Mouse (Mus musculus) forebrain, embryonic 14.5 days (tissue): ENCODE measurements around the gene Creb3l2. TPM values are rescaled to one million over a fixed set of nuclear protein-coding genes. Genes with fewer than 3 reads are reported as not detected.
"Not testable (repeated sequence)": the region's sequence is repeated elsewhere in the genome, so short reads cannot be mapped to it uniquely, and the experiment has no call there.

Source experiments
- ATAC-seq: fragments of 200-750 bp; cut with Nextera tagmentation; 2 replicates; pipeline ENCODE4 v1.8.0; 2017; ENCODE audit warnings: mild to moderate bottlenecking, moderate library complexity
- DNase-seq: peaks from one replicate; pipeline ENCODE4 v3.0.0-alpha.2; 2015; ENCODE audit warnings: low spot score
- H3K27ac ChIP-seq: fragments of 300-500 bp; sonication (generic); 2 replicates; pipeline ENCODE4 v1.5.1; 2014; ENCODE audit warnings: low read depth, mild to moderate bottlenecking, control low read depth, low read length, moderate library complexity
- H3K27me3 ChIP-seq: fragments of 300-500 bp; sonication (generic); replicated peaks from 2 replicates; pipeline ENCODE4 v1.6.1; 2014; ENCODE audit warnings: low read length, control low read depth, mixed read lengths; ENCODE audit not compliant: control insufficient read depth, insufficient read depth
- H3K36me3 ChIP-seq: fragments of 300-500 bp; sonication (generic); 2 replicates; pipeline ENCODE4 v1.6.1; 2014; ENCODE audit warnings: low read length, control low read depth; ENCODE audit not compliant: control insufficient read depth, insufficient read depth
- H3K4me1 ChIP-seq: fragments of 300-500 bp; sonication (generic); 2 replicates; pipeline ENCODE4 v1.6.1; 2014; ENCODE audit warnings: antibody characterized with exemption, low read length, control low read depth; ENCODE audit not compliant: control insufficient read depth, insufficient read depth
- H3K4me2 ChIP-seq: fragments of 300-500 bp; sonication (generic); 2 replicates; pipeline ENCODE4 v1.6.1; 2014; ENCODE audit warnings: mild to moderate bottlenecking, control low read depth, low read length
- H3K4me3 ChIP-seq: fragments of 300-500 bp; sonication (generic); 2 replicates; pipeline ENCODE4 v1.5.1; 2014; ENCODE audit warnings: low read depth, low read length, control low read depth
- H3K9ac ChIP-seq: fragments of 300-500 bp; sonication (generic); 2 replicates; pipeline ENCODE4 v1.6.1; 2014; ENCODE audit warnings: mild to moderate bottlenecking, low read length, control low read depth, moderate library complexity
- H3K9me3 ChIP-seq: fragments of 300-500 bp; sonication (generic); replicated peaks from 2 replicates; pipeline ENCODE4 v1.6.1; 2016; ENCODE audit warnings: low read length, control low read depth, mixed read lengths; ENCODE audit not compliant: control insufficient read depth
- WGBS: fragments of 180-500 bp; shearing (Covaris S2); extraction: QIAGEN DNeasy Blood & Tissue Kit; methylation state at CpG from one replicate; pipeline ENCODE4 v1.1.7; 2014; 5-methylcytosine and 5-hydroxymethylcytosine counted together
- polyA plus RNA-seq: library from polyadenylated mRNA; unstranded; fragments of >200 nt; fragmentation: Nextera tagmentation; extraction: Ambion mirVana; gene quantifications from 2 replicates; pipeline ENCODE4 v1.2.1, GENCODE M21; 2014

Creb3l2 gene
- polyA plus RNA-seq, 1 experiment from 2014 or later = 2.4 TPM

GRCm38 (mm10) chr6:37465847-37466246 lies 23.9 kb upstream of the Creb3l2 start:
- DNase-seq = no peak

DNA sequence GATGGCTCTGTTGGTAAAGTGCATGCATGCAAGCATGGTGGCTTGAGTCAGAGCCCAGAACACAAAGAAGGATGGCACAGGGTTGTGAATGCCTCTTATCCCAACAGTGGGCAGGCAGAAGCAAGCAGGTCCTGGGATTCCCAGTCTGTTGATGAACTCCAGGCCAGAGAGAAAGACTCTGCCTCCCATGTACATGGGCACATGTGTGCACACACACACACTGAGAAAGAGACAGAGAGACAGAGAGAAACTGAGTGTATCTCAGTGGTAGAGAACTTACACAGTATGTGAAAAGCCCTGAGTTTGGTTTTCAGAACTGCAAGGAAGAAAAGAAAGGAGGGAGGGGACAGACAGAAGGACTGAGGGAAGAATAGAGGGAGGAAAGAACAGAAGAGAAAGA lies 23.4 kb upstream of the Creb3l2 start:
- Histone ChIP-seq H3K9ac (no peak overlapping the region), H3K36me3 (no peaks in the 10 kb centered on the region), H3K4me1 (no peaks in the 10 kb centered on the region), H3K27me3 (no peaks in the 10 kb centered on the region), H3K9me3 (no peaks in the 10 kb centered on the region), H3K27ac (no peak overlapping the region), H3K4me2 (no peak overlapping the region), H3K4me3 (no peak overlapping the region)
- DNase-seq = no peak
- ATAC-seq = no peak

More at GRCm38 (mm10) chr6:37465847-37466246, 23.9 kb upstream of the Creb3l2 start:
- Histone ChIP-seq H3K27me3 (no peaks in the 10 kb centered on the region), H3K27ac (no peak overlapping the region), H3K9ac (no peak overlapping the region), H3K36me3 (no peaks in the 10 kb centered on the region), H3K4me1 (no peaks in the 10 kb centered on the region), H3K4me2 (no peak overlapping the region), H3K9me3 (no peaks in the 10 kb centered on the region), H3K4me3 (no peak overlapping the region)
- ATAC-seq = no peak
- WGBS = 78% methylated on average over 5 of the region's 5 CpGs

DNA sequence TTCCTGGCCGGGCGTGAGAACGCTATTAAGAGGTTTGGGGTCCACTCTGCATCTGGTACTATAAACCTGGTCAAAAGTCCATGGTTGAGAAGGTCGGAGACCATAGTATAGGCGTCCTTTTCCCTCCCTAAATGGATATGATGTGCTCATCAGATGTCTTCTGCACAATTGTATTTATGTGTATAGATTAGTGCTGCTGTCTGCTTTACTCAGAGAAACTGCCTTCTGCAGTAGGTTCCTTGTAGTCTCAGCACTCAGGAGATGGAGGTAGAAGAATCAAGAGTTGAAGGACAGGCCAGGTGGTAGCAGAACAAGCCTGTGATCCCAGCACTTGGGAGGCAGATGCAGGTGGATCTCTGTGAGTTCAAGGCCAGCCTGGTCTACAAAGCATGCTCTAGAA lies 22.6 kb upstream of the Creb3l2 start:
- H3K4me3 ChIP-seq = peak overlapping the region; percentile 28
- H3K27ac ChIP-seq = no peak overlapping the region
- no peaks in the 10 kb centered on the region for H3K9me3 ChIP-seq
- 4% methylated on average over 5 of the region's 5 CpGs for WGBS
- H3K27me3 ChIP-seq = no peaks in the 10 kb centered on the region
- H3K36me3 ChIP-seq = no peaks in the 10 kb centered on the region
- peak overlapping the region; percentile 30; the same call in 1 of the 2 replicates for H3K9ac ChIP-seq
- ATAC-seq = peak; percentile 52; the same call in 1 of the 2 replicates
- H3K4me1 ChIP-seq = no peaks in the 10 kb centered on the region
- peak overlapping the region; percentile 46 for H3K4me2 ChIP-seq
- DNase-seq = peak; percentile 5

DNA sequence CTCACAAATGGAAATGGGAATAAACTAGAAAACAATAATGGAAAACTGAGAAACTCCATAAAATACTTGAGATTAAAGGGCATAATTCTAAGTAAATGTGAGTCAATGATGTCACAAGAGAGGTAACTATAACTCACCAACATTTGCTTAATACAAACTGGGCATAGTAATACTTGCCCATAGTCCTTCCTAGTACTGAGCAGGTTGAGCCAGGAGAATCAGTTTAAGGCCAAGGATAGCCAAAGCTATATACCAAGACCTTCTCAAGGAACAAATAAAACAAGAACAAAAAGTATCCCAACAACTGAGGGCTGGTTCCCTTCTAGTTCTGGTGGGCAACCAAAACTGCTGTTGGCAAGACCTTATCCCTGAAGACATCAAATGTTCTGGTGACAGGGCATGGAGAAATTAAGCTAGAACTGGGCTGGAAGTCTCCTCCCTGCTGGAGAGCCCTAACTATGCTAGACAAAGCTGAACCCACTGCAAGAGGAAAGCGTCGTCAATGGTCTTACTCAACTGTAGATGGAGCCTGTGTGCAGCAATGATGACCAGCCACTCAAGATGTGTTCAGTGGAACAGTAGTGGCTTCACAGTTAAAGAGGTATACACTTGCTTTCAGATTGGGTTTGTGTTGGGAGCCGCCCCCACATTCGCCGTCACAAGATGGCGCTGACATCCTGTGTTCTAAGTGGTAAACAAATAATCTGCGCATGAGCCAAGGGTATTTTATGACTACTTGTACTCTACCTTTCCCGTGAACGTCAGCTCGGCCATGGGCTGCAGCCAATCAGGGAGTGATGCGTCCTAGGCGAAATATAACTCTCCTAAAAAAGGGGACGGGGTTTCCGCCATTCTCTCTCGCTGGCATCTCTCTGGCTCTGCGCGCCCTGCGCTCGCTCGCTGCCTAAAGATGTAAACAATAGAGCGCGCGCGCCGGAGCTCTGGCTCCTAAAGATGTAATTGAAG lies 21.9 kb upstream of the Creb3l2 start:
- peak; percentile 97 for ATAC-seq

DNA sequence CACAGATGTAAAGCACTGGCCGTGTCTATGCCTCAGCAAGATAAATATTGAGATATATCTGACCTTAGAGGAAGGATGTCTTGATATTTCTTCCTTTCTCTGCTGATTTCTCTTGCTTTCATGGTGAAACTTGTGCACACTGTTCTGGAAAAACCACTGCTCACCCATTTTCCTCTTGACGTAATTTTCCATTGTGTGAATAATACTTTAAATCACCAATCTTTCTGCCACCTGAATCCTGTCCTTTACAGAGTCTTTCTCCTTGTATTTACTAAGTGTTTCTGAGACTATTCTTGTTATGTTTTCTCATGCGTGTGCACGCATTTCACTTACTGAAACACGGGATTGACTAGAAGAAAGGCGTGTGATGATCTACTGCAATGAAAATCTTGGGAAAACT lies 18.7 kb upstream of the Creb3l2 start:
- no peak overlapping the region for H3K4me2 ChIP-seq
- no peak for ATAC-seq
- H3K27me3 ChIP-seq = no peaks in the 10 kb centered on the region
- no peak for DNase-seq
- H3K36me3 ChIP-seq = no peaks in the 10 kb centered on the region
- no peak overlapping the region for H3K9ac ChIP-seq
- H3K9me3 ChIP-seq = no peaks in the 10 kb centered on the region
- H3K27ac ChIP-seq = no peak overlapping the region
- no peak overlapping the region for H3K4me3 ChIP-seq
- no peaks in the 10 kb centered on the region for H3K4me1 ChIP-seq
- 91% methylated on average over 6 of the region's 6 CpGs for WGBS

More for the DNA sequence above, 21.9 kb upstream of the Creb3l2 start:
- Histone ChIP-seq H3K4me3 (peak overlapping the region; percentile 28), H3K4me2 (peak overlapping the region; percentile 46)
- under 1% methylated on average over 6 of the region's 25 CpGs for WGBS
- not testable (repeated sequence) for H3K9me3 ChIP-seq, H3K27ac ChIP-seq, H3K36me3 ChIP-seq, H3K27me3 ChIP-seq, H3K9ac ChIP-seq, H3K4me1 ChIP-seq
- DNase-seq = peak; percentile 86

DNA sequence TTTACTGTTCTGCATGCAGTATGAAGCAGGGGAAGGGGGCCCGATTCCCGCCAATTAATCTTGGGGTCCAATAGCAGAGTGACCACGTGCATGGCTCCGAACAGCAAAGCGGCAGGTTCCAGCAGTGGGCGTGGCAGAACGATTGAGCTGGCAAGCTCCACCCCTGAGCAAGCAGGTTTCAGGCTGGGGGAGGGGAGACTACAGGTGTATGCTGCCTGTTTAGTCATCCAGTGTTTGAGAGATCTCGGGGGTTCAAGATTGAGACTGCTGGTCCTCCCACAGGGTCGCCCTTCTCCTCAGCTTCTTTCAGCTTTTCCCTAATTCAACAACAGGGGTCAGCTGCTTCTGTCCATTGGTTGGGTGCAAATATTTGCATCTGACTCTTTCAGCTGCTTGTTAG lies 17.7 kb upstream of the Creb3l2 start:
- not testable (repeated sequence) for H3K27ac ChIP-seq, ATAC-seq, H3K9ac ChIP-seq, H3K4me2 ChIP-seq, H3K27me3 ChIP-seq, H3K36me3 ChIP-seq, DNase-seq, H3K4me1 ChIP-seq, H3K9me3 ChIP-seq, H3K4me3 ChIP-seq
- WGBS = 45% methylated on average over 9 of the region's 9 CpGs

- 49% methylated on average over 10 of the region's 10 CpGs for WGBS
- no peak overlapping the region for H3K4me3 ChIP-seq
- DNase-seq (no peak), ATAC-seq (no peak)
- H3K27ac ChIP-seq = no peak overlapping the region
- H3K27me3 ChIP-seq = no peaks in the 10 kb centered on the region
- H3K4me2 ChIP-seq = no peak overlapping the region
- H3K36me3 ChIP-seq = no peaks in the 10 kb centered on the region
- no peaks in the 10 kb centered on the region for H3K4me1 ChIP-seq
- H3K9me3 ChIP-seq = no peaks in the 10 kb centered on the region
- no peak overlapping the region for H3K9ac ChIP-seq
These were observed 16.2 kb upstream of the Creb3l2 start for GRCm38 (mm10) chr6:37457990-37458655.

DNA sequence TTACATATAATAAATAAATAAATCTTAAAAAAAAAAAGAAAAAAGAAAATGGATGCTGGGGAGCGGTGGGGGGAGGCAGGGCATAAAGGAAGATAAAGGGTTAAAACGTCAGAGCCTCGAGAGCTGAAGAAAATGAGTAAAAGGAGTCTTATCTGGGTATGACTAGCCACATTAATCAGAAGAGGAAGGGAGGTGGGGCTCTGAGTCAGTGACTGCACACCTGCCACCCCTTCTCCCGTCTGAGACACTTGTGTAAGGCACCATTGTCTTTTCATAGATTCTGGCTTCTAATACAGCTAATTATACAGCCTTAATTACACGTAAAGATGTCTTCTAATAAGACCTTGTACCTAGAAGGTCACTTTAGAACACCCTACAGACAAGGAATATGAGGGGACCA lies 13.6 kb upstream of the Creb3l2 start:
- ATAC-seq = no peak
- 58% methylated on average over 5 of the region's 5 CpGs for WGBS
- no peaks in the 10 kb centered on the region for H3K9me3 ChIP-seq

GRCm38 (mm10) chr6:37453047-37453446 lies 11.1 kb upstream of the Creb3l2 start:
- 70% methylated on average over 4 of the region's 4 CpGs for whole genome bisulfite sequencing
- ATAC-seq = no peak

More for the DNA sequence above, 13.6 kb upstream of the Creb3l2 start:
- Histone ChIP-seq H3K36me3 (no peaks in the 10 kb centered on the region), H3K27ac (no peak overlapping the region), H3K27me3 (no peaks in the 10 kb centered on the region), H3K4me2 (no peak overlapping the region), H3K9ac (no peak overlapping the region), H3K4me3 (no peak overlapping the region), H3K4me1 (no peaks in the 10 kb centered on the region)
- no peak for DNase-seq

More at GRCm38 (mm10) chr6:37453047-37453446, 11.1 kb upstream of the Creb3l2 start:
- H3K9ac ChIP-seq = no peak overlapping the region
- no peak for DNase-seq
- no peak overlapping the region for H3K4me2 ChIP-seq
- no peaks in the 10 kb centered on the region for H3K36me3 ChIP-seq
- H3K4me1 ChIP-seq = no peaks in the 10 kb centered on the region
- no peaks in the 10 kb centered on the region for H3K27me3 ChIP-seq
- H3K4me3 ChIP-seq = no peak overlapping the region
- H3K27ac ChIP-seq = no peak overlapping the region
- H3K9me3 ChIP-seq = no peaks in the 10 kb centered on the region
